Mouse (Mus musculus) cerebellum, postnatal 10 days (tissue): ENCODE measurements at regions not wholly inside any gene's neighbourhood (a gene's known extent, or its start where the extent isn't known, plus 50 kb on each side); places are given as distances from the start of the nearest gene placed in this dataset.
A peak's percentile ranks its signal among the peaks of the same experiment; 100 is the strongest.

Source experiments
- DNase-seq, 2 experiments: peaks; one replicate each; pipeline ENCODE4 v3.0.0; 2021; ENCODE audit warnings: mixed read lengths in 2 of 2

DNA sequence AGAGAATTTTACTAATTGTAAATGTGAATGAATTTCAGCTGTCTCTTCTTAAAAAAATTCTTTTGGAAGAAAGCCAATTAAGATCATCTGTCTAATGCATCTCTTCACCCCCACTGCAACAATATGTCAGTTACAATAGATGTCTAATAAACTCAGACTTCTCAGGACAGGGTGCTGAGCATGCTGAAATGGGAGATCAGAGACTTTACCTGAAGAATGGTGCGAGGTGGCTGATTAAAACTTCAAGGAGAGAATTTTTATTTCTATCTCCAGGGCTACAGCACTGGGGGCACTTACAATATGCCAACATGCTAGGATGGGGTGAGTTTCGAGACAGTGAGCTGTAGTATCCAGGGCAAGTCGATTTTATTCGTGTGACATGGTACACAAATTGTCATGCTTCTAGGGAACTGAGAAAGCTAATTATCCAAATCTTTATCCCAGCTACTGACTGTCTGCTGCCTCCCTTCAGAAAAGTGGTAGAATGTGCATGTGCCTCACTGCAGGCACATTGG lies 449.0 kb upstream of the Fam92a start:
- DNase-seq: no peak

DNA sequence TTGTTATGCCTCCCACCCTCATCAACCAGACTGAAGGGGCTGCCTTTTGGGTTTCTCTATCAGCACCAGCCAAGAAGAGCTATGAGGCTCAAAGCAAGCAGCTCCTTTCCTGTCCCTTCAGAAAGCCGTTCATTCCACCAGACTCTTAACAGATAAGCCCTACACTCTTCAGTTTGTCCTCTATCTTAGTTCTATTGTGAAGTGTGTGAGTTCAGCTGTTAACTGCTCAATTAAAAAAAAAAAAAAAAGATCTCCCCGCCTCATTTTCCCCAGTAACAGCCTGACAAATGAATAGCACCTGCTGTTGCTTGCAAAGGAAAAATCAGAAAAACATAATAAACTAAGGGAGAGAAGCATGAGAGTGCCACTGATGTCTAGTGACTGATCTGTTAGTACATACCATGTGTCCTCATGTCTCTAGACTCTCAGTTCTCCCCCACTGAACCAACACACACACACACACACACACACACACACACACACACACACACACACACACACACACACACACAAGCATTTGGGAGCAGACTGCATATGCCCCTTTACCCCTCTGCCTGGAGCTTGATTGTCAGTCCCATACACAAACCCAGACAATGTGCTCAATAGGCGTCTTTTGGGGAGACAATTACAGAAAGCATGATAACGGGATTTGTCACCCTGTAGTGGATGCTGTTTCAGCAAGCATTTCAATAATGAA lies 448.4 kb upstream of the Fam92a start:
- DNase-seq: no peak

- DNase-seq: no peak
These were observed 444.9 kb upstream of the Fam92a start for GRCm38 (mm10) chr4:12616665-12617064.

GRCm38 (mm10) chr4:12611511-12611910 lies 439.7 kb upstream of the Fam92a start:
- DNase-seq: peak; percentile 57 to 59

- DNase-seq: peak; percentile 6 to 9
These were observed 429.5 kb upstream of the Fam92a start for GRCm38 (mm10) chr4:12601165-12601919.

DNA sequence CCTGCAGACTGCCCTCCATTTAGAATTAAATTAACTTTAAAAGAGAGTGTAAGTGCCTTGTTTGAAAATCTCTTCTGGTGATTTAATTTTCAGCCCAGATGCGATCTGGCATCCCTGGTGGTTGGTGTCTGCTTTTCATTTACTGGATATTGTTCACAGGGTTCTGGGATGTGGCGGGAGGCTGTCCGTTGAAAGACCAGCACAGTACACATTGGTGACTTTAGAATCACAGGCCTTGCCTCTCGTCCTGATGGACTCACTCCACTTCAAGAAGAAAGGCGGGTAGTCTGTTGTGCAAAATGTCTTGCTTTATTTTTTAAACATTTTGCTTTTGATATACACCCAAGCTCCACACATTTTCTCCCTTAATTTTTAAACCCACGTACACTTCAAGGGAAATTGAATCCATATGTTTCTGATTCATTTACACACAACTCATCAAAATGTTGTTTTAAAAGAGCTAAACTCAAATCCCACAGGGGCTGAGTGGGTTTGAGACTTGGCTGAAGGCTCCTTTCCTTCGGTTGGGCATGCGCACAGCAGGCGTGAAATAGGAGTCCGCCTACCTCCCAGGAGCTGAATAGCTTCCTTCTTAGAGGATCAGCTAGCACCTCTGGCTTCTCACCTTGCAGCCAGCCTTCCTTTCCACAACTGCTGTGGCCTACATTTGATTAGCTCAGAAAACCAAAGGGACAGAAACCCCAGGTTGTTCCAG lies 424.1 kb upstream of the Fam92a start:
- DNase-seq: no peak

DNA sequence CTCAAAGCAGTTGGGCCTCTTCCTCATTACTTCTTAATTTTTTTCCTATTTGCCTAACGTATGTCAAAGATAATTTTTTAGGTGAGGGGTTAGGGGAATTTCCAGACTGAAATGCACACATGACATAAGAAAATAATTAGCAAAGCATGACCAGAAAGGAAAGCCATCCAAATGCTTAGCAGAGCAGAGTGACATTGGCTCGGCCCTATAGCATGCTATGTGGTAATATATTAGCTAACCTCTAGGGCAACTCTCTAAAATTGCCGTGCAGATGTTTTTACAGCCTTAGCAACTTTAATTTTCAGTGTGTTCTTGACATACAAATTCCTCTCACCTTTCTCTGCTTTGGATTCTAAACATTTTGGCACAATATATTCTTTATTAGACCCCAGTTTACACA lies 421.2 kb upstream of the Fam92a start:
- DNase-seq: no peak

GRCm38 (mm10) chr4:12578102-12578501 lies 406.3 kb upstream of the Fam92a start:
- no peak for DNase-seq

- peak; percentile 28 to 34 for DNase-seq
These were observed 400.1 kb upstream of the Fam92a start for GRCm38 (mm10) chr4:12571881-12572280.

DNA sequence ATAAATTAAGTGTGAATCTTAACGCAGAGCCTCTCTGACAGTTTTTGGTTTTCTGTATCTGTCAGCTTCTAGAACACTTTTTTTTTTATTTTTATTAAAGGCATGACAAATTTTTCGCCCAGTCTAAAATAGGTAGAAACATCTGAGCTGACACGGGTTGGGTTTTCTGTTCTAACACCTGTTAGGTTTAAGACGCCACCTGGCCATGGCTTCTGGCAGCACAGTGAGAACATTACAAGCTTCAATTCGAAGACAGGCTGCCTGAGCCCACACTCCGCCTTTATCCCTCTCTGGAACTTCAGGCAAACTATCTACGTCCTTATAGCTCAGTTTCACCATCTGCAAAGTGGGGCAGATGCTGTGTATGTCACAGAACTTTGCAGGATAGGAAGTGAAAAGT lies 398.9 kb upstream of the Fam92a start:
- peak in 1 of 2 experiments; percentile 7 for DNase-seq

DNA sequence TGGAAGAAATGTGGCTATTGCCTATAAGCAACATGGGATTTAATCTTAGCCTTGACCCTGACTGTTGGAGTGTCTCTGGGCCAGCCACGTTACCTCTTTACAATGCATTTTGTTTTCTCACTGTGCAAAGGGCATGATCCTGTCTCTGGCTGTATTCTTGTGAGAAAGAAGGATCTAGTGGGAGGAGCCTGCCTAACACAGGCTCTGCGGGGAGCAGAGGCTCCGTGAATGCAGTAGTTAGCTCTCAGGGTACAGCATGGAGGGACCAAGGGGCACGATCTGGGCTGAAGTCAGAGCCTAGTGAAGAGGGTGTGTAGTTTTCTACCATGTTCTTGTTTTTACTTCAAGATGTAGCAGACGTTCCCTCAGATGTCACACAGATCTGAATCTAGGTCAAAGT lies 395.8 kb upstream of the Fam92a start:
- no peak for DNase-seq

GRCm38 (mm10) chr4:12563016-12563415 lies 391.2 kb upstream of the Fam92a start:
- no peak for DNase-seq

DNA sequence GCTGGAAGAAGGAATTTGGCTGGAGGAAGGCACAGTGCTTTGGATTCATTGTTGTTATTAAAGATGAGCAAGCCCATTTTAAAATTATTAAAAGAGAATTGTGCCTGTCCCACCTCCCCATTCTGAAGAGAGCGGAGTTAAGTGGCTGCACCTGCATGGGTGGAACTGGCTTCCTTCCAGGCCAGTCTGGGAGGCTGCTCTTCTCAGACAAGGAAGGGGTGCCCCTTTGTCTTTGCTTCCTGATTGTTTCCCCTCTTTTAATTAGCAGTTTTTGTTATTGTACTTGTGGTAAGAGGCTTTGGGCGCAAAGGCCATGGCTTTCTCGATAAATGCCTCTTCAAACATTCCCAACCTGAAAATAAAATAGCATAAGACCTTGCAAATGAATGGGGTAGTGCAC lies 388.7 kb upstream of the Fam92a start:
- DNase-seq: peak in 1 of 2 experiments; percentile 24

DNA sequence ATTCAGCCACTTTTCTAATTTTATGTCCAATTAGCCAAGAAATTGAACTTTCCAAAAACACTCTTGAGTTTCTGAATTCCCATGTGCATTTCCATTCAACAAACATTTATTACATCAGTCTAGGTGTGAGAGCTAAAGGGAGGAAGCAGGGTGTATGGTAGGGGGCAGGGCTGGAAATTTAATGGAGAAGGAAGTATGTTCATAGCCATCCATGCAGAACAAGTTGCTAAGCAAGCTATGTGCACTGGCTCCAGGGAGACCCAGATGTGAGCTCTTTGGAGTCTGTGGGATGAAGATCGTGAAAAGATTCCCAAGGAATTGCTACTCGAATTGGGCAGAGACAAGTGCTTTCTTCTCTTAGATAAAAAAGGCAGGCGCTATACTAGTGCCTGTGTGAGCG lies 388.2 kb upstream of the Fam92a start:
- DNase-seq: no peak

DNA sequence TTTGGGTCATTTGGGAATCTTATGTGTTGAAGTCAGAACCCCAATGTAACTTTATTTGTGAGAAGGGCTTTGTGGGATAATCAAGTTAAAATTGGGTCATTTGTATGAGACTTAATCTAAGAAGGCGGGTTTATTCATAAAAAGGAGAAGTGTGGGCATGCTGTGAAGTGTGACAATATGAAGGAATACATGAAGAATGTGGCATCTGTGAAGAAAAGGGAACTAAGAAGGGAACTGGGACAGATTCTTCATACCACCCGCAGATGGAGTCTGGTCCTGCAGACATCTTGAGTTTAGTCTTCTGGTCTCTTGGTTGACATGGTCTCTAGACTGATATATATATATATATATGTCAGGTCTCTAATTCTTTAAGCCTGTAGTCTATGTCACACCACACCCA lies 385.3 kb upstream of the Fam92a start:
- no peak for DNase-seq

GRCm38 (mm10) chr4:12549265-12549664 lies 377.4 kb upstream of the Fam92a start:
- no peak for DNase-seq

GRCm38 (mm10) chr4:12543906-12544305 lies 372.1 kb upstream of the Fam92a start:
- DNase-seq: no peak

GRCm38 (mm10) chr4:12541508-12541907 lies 369.7 kb upstream of the Fam92a start:
- DNase-seq: peak; percentile 9

GRCm38 (mm10) chr4:12539184-12539791 lies 367.5 kb upstream of the Fam92a start:
- peak; percentile 47 for DNase-seq

GRCm38 (mm10) chr4:12538694-12539121 lies 366.9 kb upstream of the Fam92a start:
- DNase-seq: peak; percentile 85 to 92

DNA sequence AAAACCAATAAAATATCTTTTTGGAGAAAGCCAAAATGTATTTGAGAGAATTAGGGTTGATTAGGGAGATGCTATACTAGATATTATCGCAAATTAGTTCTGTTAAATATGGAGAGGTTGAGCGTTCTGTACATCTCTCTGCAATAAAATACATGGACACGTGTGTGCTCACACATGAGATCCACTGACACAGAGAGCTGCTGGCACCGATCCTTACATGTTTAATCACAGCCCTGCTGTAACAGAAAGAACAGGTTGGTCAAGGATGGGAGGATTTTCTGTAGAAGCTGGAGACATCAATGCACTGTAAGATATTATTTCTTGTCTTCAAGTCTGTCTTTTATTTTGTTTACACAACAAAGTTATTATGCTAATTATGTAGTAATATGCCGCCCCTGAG lies 366.2 kb upstream of the Fam92a start:
- peak; percentile 24 to 26 for DNase-seq

- no peak for DNase-seq
These were observed 362.3 kb upstream of the Fam92a start for GRCm38 (mm10) chr4:12534151-12534550.

- DNase-seq: no peak
These were observed 361.1 kb upstream of the Fam92a start for GRCm38 (mm10) chr4:12532961-12533360.
